Mouse (Mus musculus): Measurements from ENCODE around the gene Tbc1d1. TPM values are rescaled to one million over a fixed set of nuclear protein-coding genes. Genes with fewer than 3 reads are reported as not detected.

Tbc1d1 gene
- total RNA-seq, 2 experiments from 2014 or later: 11.0 to 13.3 TPM

GRCm38 (mm10) chr5:64160705-64161391 is 4.7 kb downstream of the Tbc1d1 start:
- DNase-seq: peak; percentile 20 to 40

- no peak for DNase-seq
Measured at GRCm38 (mm10) chr5:64161917-64162316, 5.8 kb downstream of the Tbc1d1 start.

GRCm38 (mm10) chr5:64162582-64162981 is 6.5 kb downstream of the Tbc1d1 start:
- no peak for DNase-seq

- no peak for DNase-seq
Measured at GRCm38 (mm10) chr5:64164414-64164813, 8.3 kb downstream of the Tbc1d1 start.

- DNase-seq: no peak
Measured at GRCm38 (mm10) chr5:64165826-64166225, 9.7 kb downstream of the Tbc1d1 start.

GRCm38 (mm10) chr5:64168990-64169540 is 13.0 kb downstream of the Tbc1d1 start:
- peak in 1 of 2 experiments; percentile 14 for DNase-seq

GRCm38 (mm10) chr5:64172884-64173283 is 16.8 kb downstream of the Tbc1d1 start:
- DNase-seq: no peak

GRCm38 (mm10) chr5:64173302-64173701 is 17.2 kb downstream of the Tbc1d1 start:
- no peak for DNase-seq

- no peak for DNase-seq
Measured at GRCm38 (mm10) chr5:64174429-64174935, 18.4 kb downstream of the Tbc1d1 start.

GRCm38 (mm10) chr5:64180548-64180947 is 24.4 kb downstream of the Tbc1d1 start:
- DNase-seq: peak in 1 of 2 experiments; percentile 46

GRCm38 (mm10) chr5:64183712-64184111 is 27.6 kb downstream of the Tbc1d1 start:
- DNase-seq: no peak

GRCm38 (mm10) chr5:64185257-64185656 is 29.2 kb downstream of the Tbc1d1 start:
- DNase-seq: no peak

- peak in 1 of 2 experiments; percentile 41 for DNase-seq
Measured at GRCm38 (mm10) chr5:64186566-64186965, 30.5 kb downstream of the Tbc1d1 start.

- DNase-seq: no peak
Measured at GRCm38 (mm10) chr5:64188083-64188648, 32.1 kb downstream of the Tbc1d1 start.

GRCm38 (mm10) chr5:64190892-64191291 is 34.8 kb downstream of the Tbc1d1 start:
- DNase-seq: no peak

GRCm38 (mm10) chr5:64193353-64193752 is 37.2 kb downstream of the Tbc1d1 start:
- DNase-seq: peak; percentile 49 to 59

- no peak for DNase-seq
Measured at GRCm38 (mm10) chr5:64196250-64196865, 40.3 kb downstream of the Tbc1d1 start.

- DNase-seq: peak; percentile 20 to 37
Measured at GRCm38 (mm10) chr5:64196866-64197321, 40.8 kb downstream of the Tbc1d1 start.

- no peak for DNase-seq
Measured at GRCm38 (mm10) chr5:64198624-64199023, 42.5 kb downstream of the Tbc1d1 start.

- DNase-seq: no peak
Measured at GRCm38 (mm10) chr5:64201071-64201470, 45.0 kb downstream of the Tbc1d1 start.

- peak; percentile 49 to 78 for DNase-seq
Measured at GRCm38 (mm10) chr5:64202306-64202705, 46.2 kb downstream of the Tbc1d1 start.

- DNase-seq: peak; percentile 32 to 36
Measured at GRCm38 (mm10) chr5:64205610-64206009, 49.5 kb downstream of the Tbc1d1 start.

- no peak for DNase-seq
Measured at GRCm38 (mm10) chr5:64206431-64206830, 50.3 kb downstream of the Tbc1d1 start.
